Mouse (Mus musculus) midbrain, embryonic 12.5 days (tissue): ENCODE results near the gene Rnf182. TPM values are rescaled to one million over a fixed set of nuclear protein-coding genes. Genes with fewer than 3 reads are reported as not detected.

Source experiments
- ATAC-seq: fragments of 200-750 bp; cut with Nextera tagmentation; 2 replicates; pipeline ENCODE4 v1.8.0; 2017; ENCODE audit warnings: low read depth, moderate TSS enrichment, moderate library complexity; ENCODE audit not compliant: low FRiP score
- H3K27ac ChIP-seq: fragments of 300-500 bp; sonication (generic); replicated peaks from 2 replicates; pipeline ENCODE4 v1.5.1; 2016; ENCODE audit warnings: mild to moderate bottlenecking
- H3K27me3 ChIP-seq: fragments of 300-500 bp; sonication (generic); 2 replicates; pipeline ENCODE4 v1.6.1; 2016; ENCODE audit warnings: mild to moderate bottlenecking
- H3K36me3 ChIP-seq: fragments of 300-500 bp; sonication (generic); 2 replicates; pipeline ENCODE4 v1.6.1; 2016
- H3K4me1 ChIP-seq: fragments of 300-500 bp; sonication (generic); 2 replicates; pipeline ENCODE4 v1.6.1; 2016
- H3K4me2 ChIP-seq: fragments of 300-500 bp; sonication (generic); replicated peaks from 2 replicates; pipeline ENCODE4 v1.6.1; 2016; ENCODE audit warnings: mild to moderate bottlenecking, moderate library complexity
- H3K4me3 ChIP-seq: fragments of 300-500 bp; sonication (generic); 2 replicates; pipeline ENCODE4 v1.5.1; 2016; ENCODE audit warnings: mild to moderate bottlenecking
- H3K9ac ChIP-seq: fragments of 300-500 bp; sonication (generic); replicated peaks from 2 replicates; pipeline ENCODE4 v1.6.1; 2016; ENCODE audit warnings: mild to moderate bottlenecking, moderate library complexity
- H3K9me3 ChIP-seq: fragments of 300-500 bp; sonication (generic); 2 replicates; pipeline ENCODE4 v1.6.1; 2016; ENCODE audit warnings: mild to moderate bottlenecking
- WGBS: fragments of 180-500 bp; shearing (Covaris S2); methylation state at CpG from one replicate; pipeline ENCODE4 v1.1.7; 2016; 5-methylcytosine and 5-hydroxymethylcytosine counted together
- polyA plus RNA-seq: library from polyadenylated mRNA; unstranded; fragments of >200 nt; fragmentation: Nextera tagmentation; extraction: Ambion mirVana; gene quantifications from 2 replicates; pipeline ENCODE4 v1.2.1, GENCODE M21; 2016

Rnf182 gene
- polyA plus RNA-seq, 1 experiment from 2014 or later = 12.7 TPM

DNA sequence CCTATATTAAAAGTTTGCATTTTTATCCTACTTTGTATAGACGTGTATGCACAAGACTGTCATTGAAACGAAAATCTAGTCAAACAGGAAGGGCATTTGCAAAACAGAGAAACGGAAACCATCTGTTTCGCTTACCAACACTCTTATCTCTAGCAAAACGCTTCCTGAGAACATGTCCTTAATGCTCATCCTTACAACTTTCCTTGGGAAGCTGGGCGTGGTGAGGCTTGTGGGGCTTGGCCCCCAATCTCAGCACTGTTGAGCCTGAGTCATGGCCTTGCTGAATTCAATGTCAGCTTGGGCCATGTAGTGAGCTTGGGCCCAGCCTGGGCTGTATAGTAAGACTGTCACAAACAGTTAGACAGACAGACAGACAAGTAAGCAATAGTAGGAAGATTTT, 51.4 kb downstream of the Rnf182 start:
- no peak overlapping the region for H3K4me2 ChIP-seq

DNA sequence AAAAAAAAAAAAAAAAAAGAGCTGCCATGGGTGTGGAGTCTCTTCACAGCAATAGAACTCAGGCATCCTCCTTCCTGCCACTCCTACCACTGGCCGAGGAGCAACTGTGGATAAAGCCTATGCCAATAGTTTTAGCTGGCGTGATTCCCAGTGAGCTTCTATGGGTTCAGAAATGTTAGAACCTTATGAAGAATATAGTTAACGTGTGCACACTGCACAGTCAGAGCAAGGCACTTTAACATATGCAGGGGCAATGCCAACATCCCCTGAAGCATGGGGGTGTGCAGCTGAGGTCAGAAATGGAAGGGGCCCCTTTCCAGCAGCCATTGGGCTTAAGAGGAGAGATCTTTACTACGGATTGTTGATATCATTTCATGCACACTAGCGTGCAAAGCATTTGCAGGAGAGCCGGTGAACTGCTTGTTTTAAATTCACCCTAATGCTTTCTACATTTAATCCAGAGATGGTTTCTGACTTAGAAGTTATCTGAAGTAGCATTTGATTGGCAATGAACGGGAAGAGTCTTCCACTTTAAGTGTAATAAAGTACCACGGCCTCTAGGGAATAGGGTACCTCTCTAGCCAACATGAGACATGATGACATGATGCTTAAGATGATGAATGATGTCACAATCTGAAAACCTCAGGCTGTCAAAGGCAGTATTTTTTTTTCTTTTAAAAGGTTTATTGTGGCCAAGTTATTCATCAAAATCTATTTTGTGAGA, 61.8 kb downstream of the Rnf182 start:
- Histone ChIP-seq H3K27ac (no peak overlapping the region), H3K36me3 (no peaks in the 10 kb centered on the region), H3K4me2 (no peak overlapping the region), H3K27me3 (no peaks in the 10 kb centered on the region), H3K4me1 (no peaks in the 10 kb centered on the region), H3K4me3 (no peak overlapping the region), H3K9me3 (no peaks in the 10 kb centered on the region), H3K9ac (no peak overlapping the region)
- 92% methylated on average over 8 of the region's 8 CpGs for WGBS
- no peak for ATAC-seq

More for the DNA sequence above, 51.4 kb downstream of the Rnf182 start:
- Histone ChIP-seq H3K9ac (no peak overlapping the region), H3K4me3 (no peak overlapping the region), H3K36me3 (peaks cover 6% of the 10 kb centered on the region; the same call in 1 of the 2 replicates), H3K27me3 (no peaks in the 10 kb centered on the region), H3K27ac (no peak overlapping the region), H3K4me1 (no peaks in the 10 kb centered on the region), H3K9me3 (no peaks in the 10 kb centered on the region)
- WGBS = 87% methylated on average over 6 of the region's 6 CpGs
- no peak for ATAC-seq

DNA sequence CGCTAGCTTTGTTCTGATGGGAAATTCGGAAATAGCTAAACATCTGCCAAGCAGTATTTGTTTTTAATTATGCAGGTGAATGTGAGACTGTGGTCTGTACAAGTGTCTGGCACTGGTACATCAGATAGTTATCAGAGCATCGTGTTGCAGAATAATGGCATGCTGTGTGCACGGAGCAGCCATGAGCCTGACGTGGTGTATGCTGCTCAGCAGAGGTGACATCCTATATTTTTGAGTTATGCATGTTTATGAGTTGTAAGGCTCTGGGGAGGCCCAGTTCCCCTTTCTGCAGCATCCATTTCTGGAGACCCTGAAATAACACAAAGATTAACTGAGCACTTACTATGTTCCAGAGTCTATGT, 62.4 kb downstream of the Rnf182 start:
- Histone ChIP-seq H3K9me3 (no peaks in the 10 kb centered on the region), H3K27me3 (no peaks in the 10 kb centered on the region), H3K4me2 (no peak overlapping the region), H3K36me3 (no peaks in the 10 kb centered on the region), H3K4me1 (no peaks in the 10 kb centered on the region), H3K4me3 (no peak overlapping the region), H3K9ac (no peak overlapping the region), H3K27ac (no peak overlapping the region)
- WGBS = 88% methylated on average over 5 of the region's 5 CpGs
- ATAC-seq = no peak

DNA sequence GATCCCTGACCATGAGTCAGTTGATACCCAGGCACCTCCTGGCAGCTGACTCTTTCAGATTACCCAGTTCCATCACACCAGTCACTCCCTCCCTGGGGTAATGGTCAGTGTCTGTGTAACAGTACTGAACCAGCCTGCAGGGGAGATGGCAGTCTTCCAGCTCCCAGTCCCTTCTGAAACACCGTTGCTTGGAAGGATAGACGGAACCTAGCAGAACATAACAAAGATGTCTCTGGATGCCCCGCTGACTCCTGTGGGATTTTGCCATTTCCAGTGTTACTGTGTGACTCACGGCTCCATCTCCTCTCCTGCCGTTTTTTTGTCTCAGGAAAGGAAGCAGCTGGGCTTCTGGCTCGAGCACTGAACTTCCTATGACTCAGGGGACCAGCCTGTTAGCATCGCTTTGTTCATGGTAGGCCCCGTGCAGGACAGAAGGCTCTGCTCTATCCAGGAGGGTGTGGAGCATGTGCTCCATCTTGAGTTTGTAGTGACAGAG, 69.0 kb downstream of the Rnf182 start:
- no peak for ATAC-seq
- no peak overlapping the region for H3K9ac ChIP-seq

DNA sequence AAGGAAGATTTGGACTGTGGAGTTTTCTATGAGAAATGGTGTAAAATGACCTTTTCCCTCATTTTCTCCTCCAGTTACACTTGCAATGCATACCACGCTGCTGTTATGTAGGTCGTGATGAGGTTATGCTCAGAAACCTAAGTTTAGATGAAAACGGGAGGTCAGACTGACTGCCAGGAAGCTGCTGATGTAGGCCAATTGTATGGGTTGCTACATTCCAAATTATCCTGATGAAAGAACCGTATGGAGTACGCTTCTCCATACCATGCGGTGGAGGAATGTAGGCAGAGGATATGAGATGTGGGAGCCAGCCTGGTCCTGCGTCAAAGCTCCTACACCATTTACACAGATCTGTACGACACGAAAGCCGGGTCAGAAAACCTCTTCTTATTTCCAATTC, 72.6 kb downstream of the Rnf182 start:
- Histone ChIP-seq H3K27me3 (no peaks in the 10 kb centered on the region; the same call in 1 of the 2 replicates), H3K4me3 (no peak overlapping the region), H3K9ac (no peak overlapping the region), H3K4me1 (peaks cover 14% of the 10 kb centered on the region), H3K36me3 (no peaks in the 10 kb centered on the region), H3K9me3 (no peaks in the 10 kb centered on the region), H3K27ac (no peak overlapping the region), H3K4me2 (no peak overlapping the region)
- WGBS = 94% methylated on average over 10 of the region's 10 CpGs
- ATAC-seq = no peak

More for the DNA sequence above, 69.0 kb downstream of the Rnf182 start:
- Histone ChIP-seq H3K27ac (no peak overlapping the region), H3K4me3 (no peak overlapping the region), H3K4me2 (no peak overlapping the region), H3K4me1 (no peaks in the 10 kb centered on the region), H3K27me3 (no peaks in the 10 kb centered on the region), H3K36me3 (no peaks in the 10 kb centered on the region), H3K9me3 (no peaks in the 10 kb centered on the region)
- 56% methylated on average over 8 of the region's 8 CpGs for WGBS

DNA sequence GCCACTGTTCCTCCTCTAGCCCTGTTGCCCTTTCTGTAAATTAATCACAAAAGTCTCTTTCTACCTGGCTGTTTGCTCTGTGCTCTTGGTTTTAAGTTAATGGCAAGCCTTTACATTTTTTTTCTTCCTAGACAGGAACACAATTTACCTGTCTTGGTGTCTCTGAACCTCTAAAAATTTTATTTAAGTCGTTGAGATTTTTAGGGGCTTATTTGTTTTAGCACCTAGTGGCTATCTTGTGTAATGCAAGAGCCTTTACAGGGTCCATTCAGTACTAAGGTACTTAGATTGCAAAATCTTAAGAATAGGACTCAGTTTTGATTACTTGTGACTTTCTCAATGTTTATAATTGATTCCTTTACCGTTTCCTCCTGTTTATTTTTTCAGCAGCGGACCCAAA, 76.2 kb downstream of the Rnf182 start:
- 70% methylated on average over 3 of the region's 3 CpGs for WGBS
- Histone ChIP-seq H3K4me1 (peaks cover 14% of the 10 kb centered on the region), H3K27ac (no peak overlapping the region), H3K9ac (no peak overlapping the region), H3K4me3 (no peak overlapping the region), H3K4me2 (no peak overlapping the region), H3K36me3 (no peaks in the 10 kb centered on the region), H3K27me3 (no peaks in the 10 kb centered on the region; the same call in 1 of the 2 replicates), H3K9me3 (no peaks in the 10 kb centered on the region)
- no peak for ATAC-seq

DNA sequence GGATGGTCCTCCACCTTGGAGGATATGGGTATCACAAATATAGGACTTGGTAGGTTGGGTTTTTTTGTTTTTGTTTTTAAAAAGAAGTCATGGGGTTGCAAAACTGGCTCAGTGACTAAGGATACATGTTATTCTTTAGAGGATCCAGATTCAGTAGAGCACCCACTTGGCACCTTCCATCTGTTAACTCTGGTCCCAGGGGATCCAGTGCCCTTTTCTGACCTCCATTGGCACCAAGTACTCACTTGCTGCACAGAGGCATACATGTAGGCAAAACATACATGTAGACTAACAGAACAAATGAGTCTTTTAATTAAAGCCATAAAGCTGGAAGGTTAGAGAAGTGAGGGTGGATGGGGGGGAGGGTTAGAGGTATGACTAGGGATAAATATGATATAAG, 80.0 kb downstream of the Rnf182 start:
- Histone ChIP-seq H3K4me3 (no peak overlapping the region), H3K27me3 (no peaks in the 10 kb centered on the region; the same call in 1 of the 2 replicates), H3K4me2 (no peak overlapping the region), H3K36me3 (no peaks in the 10 kb centered on the region), H3K4me1 (peaks cover 10% of the 10 kb centered on the region), H3K9ac (no peak overlapping the region), H3K9me3 (no peaks in the 10 kb centered on the region), H3K27ac (no peak overlapping the region)
- ATAC-seq = no peak

DNA sequence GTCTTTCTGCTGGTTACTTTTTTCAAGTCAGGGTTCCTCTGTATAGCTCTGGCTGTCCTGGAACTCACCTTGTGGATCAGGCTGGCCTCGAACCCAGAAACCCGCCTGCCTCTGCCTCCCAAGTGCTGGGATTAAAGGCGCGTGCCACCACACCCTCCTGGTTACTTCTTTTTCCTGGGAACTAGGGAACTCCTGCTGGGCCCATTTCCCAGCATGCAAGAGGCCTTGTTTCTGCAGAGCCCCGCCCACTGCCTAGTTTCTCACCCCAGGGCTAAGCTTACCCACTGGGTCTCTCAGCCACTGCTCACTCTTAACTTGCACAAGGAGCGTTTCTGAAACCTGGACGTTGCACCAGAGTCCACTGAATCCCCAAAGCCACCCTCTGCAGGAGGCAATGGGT, 80.5 kb downstream of the Rnf182 start:
- no peak for ATAC-seq
- Histone ChIP-seq H3K9ac (no peak overlapping the region), H3K4me2 (no peak overlapping the region), H3K4me1 (peaks cover 5% of the 10 kb centered on the region; the same call in 1 of the 2 replicates), H3K4me3 (no peak overlapping the region), H3K27me3 (no peaks in the 10 kb centered on the region; the same call in 1 of the 2 replicates), H3K36me3 (no peaks in the 10 kb centered on the region), H3K9me3 (no peaks in the 10 kb centered on the region), H3K27ac (no peak overlapping the region)
- WGBS = 86% methylated on average over 7 of the region's 7 CpGs

DNA sequence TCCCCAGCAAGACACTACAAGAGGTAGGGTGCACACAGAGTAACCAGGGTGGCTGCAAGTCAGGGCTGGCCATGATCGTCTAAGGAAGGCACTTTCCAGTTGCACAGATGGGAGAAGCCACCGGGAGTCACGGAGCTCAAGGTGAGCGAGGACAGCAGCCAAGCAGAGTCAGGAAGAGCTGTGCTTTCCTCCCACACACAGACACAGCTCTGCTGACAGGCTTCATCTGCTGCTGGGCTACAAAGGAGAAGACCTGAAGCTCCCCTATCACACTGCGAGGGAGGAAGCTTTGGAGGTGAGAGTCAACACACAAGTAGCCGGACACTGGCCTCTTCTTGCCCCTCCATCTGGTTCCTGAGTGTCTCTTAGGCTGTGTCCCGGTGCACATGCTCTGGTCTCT, 83.0 kb downstream of the Rnf182 start:
- ATAC-seq = no peak
- Histone ChIP-seq H3K27me3 (no peaks in the 10 kb centered on the region), H3K4me3 (no peak overlapping the region), H3K4me2 (no peak overlapping the region), H3K9me3 (no peaks in the 10 kb centered on the region), H3K4me1 (0 out of 2 replicates have a peak, but pooled peaks cover under 1% of the 10 kb centered on the region), H3K9ac (no peak overlapping the region), H3K27ac (no peak overlapping the region), H3K36me3 (no peaks in the 10 kb centered on the region)
- WGBS = 84% methylated on average over 7 of the region's 7 CpGs

DNA sequence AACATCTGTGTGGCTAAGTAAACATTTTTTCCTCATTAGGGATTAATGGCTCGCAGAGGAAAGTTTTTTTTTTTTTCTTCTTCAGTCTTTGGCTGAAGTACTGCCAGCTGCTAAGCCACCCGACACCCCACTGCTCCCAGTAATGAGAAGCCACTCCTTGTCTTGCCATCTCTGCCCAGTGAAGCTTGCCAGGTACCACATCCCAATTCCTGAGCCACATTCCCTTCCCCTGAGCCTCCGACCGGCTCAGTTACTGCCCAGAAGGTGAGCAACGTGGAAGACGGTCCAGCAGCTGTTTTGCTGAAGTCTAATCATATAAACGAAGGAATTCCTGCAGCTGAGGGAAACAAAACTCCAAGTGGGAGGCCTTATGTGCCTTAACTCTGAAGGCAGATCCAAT, 88.0 kb downstream of the Rnf182 start:
- no peak for ATAC-seq
- Histone ChIP-seq H3K27ac (no peak overlapping the region), H3K9ac (no peak overlapping the region), H3K9me3 (no peaks in the 10 kb centered on the region), H3K27me3 (no peaks in the 10 kb centered on the region), H3K36me3 (no peaks in the 10 kb centered on the region), H3K4me2 (no peak overlapping the region), H3K4me3 (no peak overlapping the region), H3K4me1 (0 out of 2 replicates have a peak, but pooled peaks cover 4% of the 10 kb centered on the region)
- WGBS = 40% methylated on average over 7 of the region's 7 CpGs

DNA sequence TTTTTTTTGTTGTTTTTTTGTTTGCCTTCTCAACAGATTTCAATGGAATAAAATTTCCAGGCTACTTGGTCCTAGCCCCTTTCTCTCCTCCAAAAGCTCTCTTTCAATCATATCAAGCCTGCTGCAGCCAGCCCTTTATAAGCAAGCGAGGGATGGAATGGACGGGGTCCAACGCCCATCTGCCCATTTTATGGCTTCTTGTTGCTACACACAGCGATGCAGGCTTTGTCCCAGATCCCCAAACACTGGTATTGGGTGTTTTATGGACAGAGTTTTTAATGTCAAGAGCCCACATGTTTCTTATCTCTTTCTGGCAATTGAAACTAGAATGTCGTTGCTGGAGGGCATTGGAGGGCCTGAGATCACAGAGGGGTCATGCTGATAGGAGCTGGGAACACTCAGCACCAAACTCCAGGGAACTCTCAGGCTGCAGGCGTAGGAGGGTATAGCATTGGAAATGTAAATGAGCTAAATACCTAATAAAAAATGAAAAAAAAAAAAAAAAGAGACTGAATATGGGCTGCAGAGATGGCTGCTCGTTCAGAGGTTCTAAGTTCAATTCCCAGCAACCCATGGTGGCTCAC, 89.1 kb downstream of the Rnf182 start:
- WGBS = 74% methylated on average over 7 of the region's 7 CpGs
- no peak overlapping the region for H3K4me3 ChIP-seq
- no peaks in the 10 kb centered on the region for H3K36me3 ChIP-seq
- no peaks in the 10 kb centered on the region for H3K27me3 ChIP-seq
- H3K4me2 ChIP-seq = no peak overlapping the region
- no peak overlapping the region for H3K27ac ChIP-seq
- no peak overlapping the region for H3K9ac ChIP-seq
- H3K4me1 ChIP-seq = 0 out of 2 replicates have a peak, but pooled peaks cover 4% of the 10 kb centered on the region
- no peak for ATAC-seq
- H3K9me3 ChIP-seq = no peaks in the 10 kb centered on the region

DNA sequence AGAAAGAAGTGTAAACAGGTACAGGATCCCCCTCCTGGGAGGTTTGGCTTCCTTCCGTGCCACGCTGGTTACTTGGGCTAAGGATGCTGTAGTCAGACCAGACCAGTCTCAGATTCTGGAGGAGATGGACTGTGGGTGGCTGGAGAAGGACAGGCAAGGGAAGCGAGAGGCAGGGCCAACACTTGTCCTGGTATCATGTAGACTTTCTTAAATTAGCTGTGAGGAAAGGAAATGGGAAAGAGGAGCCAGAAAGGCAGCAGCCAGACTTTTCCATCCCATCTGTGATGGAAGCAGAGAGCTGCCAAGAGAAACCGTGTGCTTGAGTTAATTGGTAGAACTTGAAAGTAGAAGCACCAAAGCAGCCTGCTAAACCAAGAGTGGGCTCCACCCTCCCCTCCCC, 90.9 kb downstream of the Rnf182 start:
- Histone ChIP-seq H3K27me3 (no peaks in the 10 kb centered on the region), H3K4me1 (0 out of 2 replicates have a peak, but pooled peaks cover 4% of the 10 kb centered on the region), H3K27ac (no peak overlapping the region), H3K36me3 (no peaks in the 10 kb centered on the region), H3K9ac (no peak overlapping the region), H3K4me2 (no peak overlapping the region), H3K4me3 (no peak overlapping the region), H3K9me3 (no peaks in the 10 kb centered on the region)
- no peak for ATAC-seq
- WGBS = 76% methylated on average over 4 of the region's 4 CpGs
